In the genomic region with DNA sequence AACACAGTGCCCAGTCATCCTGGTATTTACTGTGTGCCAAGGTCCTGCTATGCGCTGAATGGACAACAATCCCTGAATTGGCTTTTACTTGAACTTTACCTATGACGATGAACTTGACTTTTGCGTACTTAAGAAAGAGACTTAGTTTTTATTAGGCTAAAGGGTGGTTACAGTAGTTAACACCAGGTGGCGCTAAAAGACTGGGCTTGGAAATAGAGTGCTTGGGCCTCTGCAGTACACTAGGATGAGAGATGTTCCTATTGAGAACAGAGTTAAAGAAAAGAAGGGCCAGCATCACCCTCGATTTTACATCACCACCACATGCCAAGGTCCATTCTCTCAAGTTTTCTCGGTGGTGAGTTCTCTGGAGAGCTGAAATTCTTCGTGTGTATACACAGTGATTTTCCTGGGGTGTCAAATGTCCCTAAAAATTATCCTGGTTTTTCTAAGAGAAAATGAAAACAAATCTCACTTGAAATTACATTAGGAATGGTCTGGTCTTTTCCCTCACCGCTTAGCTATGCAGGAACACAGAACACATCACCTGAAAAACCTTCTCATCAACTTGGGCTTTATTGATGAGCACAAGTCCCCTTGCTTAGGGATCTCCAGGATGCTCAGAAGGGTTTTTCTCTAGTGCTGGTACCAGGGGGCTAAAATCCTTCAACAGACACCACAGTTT, we compare ENCODE assay signal across 9 mouse cellular contexts.
A peak's percentile ranks its signal among the peaks of the same experiment; 100 is the strongest.
DNase-seq lines count a peak whose midpoint lies in the region; ATAC-seq and TF ChIP-seq lines count a peak whose summit lies in the region.
"Had no signal": no experiment of that assay in that cellular context is flagged by ENCODE, and none has a peak within 500 bp of the region (broad histone marks: within the 10 kb centered on the region; RNA-seq: fewer than 3 reads in every experiment).

No protein-coding gene starts in this region.

- no peak overlapping the region for H3K4me2 ChIP-seq in CH12.LX (ENCODE audit: insufficient read depth, low read depth, poor library complexity, severe bottlenecking)
- H3K4me2 ChIP-seq in kidney, embryonic 15.5 days = no peak overlapping the region
- H3K4me2 ChIP-seq in limb, embryonic 11.5 days (ENCODE audit: low read depth, severe bottlenecking) = no peak overlapping the region
- H3K4me2 ChIP-seq in neural tube, embryonic 14.5 days (ENCODE audit: low read depth, low read length) = no peak overlapping the region
- H3K4me2 ChIP-seq: heart, embryonic 13.5 days had no signal

- H3K4me3 ChIP-seq in CH12.LX (replicated peaks in 1 of 3; ENCODE audit: low read depth in 2 of 3, low read length in 2 of 3, poor library complexity in 1 of 3) = no peak overlapping the region
- no peak overlapping the region for H3K4me3 ChIP-seq in cortical plate, adult 2 months (ENCODE audit: insufficient read depth, low read length)
- no peak overlapping the region for H3K4me3 ChIP-seq in kidney, embryonic 15.5 days (replicated peaks)
- no peak overlapping the region for H3K4me3 ChIP-seq in limb, embryonic 11.5 days (ENCODE audit: low read depth, low read length)
- H3K4me3 ChIP-seq in neural tube, embryonic 14.5 days (ENCODE audit: low read depth, low read length) = no peak overlapping the region
- H3K4me3 ChIP-seq: heart, embryonic 13.5 days had no signal

- peak; percentile 72 for DNase-seq in CH12.LX (ENCODE audit: extremely low read depth)
- peak; percentile 28 for DNase-seq in WW6 (ENCODE audit: low read depth, low spot score)
- DNase-seq in limb, embryonic 11.5 days (ENCODE audit: low spot score) = peak; percentile 63

- H3K36me3 ChIP-seq in CH12.LX (replicated peaks in 1 of 2; ENCODE audit: control insufficient read depth in 1 of 2, insufficient read depth in 1 of 2, low read length in 1 of 2) = no peaks in the 10 kb centered on the region
- no peaks in the 10 kb centered on the region for H3K36me3 ChIP-seq in kidney, embryonic 15.5 days
- H3K36me3 ChIP-seq in limb, embryonic 11.5 days (ENCODE audit: control insufficient read depth, insufficient read depth, low read length) = no peaks in the 10 kb centered on the region
- H3K36me3 ChIP-seq in neural tube, embryonic 14.5 days (ENCODE audit: control insufficient read depth, insufficient read depth, low read length) = no peaks in the 10 kb centered on the region
- H3K36me3 ChIP-seq: heart, embryonic 13.5 days had no signal

- peak; percentile 79 for ATAC-seq in granulocyte monocyte progenitor cell, adult 5-6 weeks (replicated peaks; ENCODE audit: poor library complexity, severe bottlenecking)
- peak; percentile 71; the same call in 1 of the 2 replicates for ATAC-seq in kidney, embryonic 15.5 days (replicated peaks; ENCODE audit: low FRiP score)
- no peak for ATAC-seq in limb, embryonic 11.5 days (ENCODE audit: insufficient number of reproducible peaks, low FRiP score, low TSS enrichment, low read depth)
- ATAC-seq in neural tube, embryonic 14.5 days (ENCODE audit: low read depth) = peak; percentile 93
- ATAC-seq in activated CD4-positive, CD25-positive, alpha-beta regulatory T cell, adult 4 months = no peak

- TF ChIP-seq RAD21 in CH12.LX (IDR thresholded peaks at IDR 0.05; ENCODE audit: low read depth, low read length) = peak; percentile 94

- H3K4me1 ChIP-seq in CH12.LX (ENCODE audit: control insufficient read depth in 1 of 2, insufficient read depth in 2 of 2) = peaks cover 0 to 10% of the 10 kb centered on the region in 2 experiments; a peak in 2 of 4 replicates
- peaks cover 3% of the 10 kb centered on the region; the same call in 1 of the 2 replicates for H3K4me1 ChIP-seq in cortical plate, adult 2 months (ENCODE audit: control insufficient read depth, insufficient read depth, low read length)
- H3K4me1 ChIP-seq in kidney, embryonic 15.5 days = no peaks in the 10 kb centered on the region
- H3K4me1 ChIP-seq in limb, embryonic 11.5 days (ENCODE audit: control insufficient read depth, insufficient read depth, low read length) = no peaks in the 10 kb centered on the region
- no peaks in the 10 kb centered on the region for H3K4me1 ChIP-seq in neural tube, embryonic 14.5 days (ENCODE audit: control insufficient read depth, insufficient read depth, low read length)
- H3K4me1 ChIP-seq: heart, embryonic 13.5 days had no signal

- in situ Hi-C loops in CH12.LX (cut with MboI; ENCODE audit: low pct_ligation_motif_present, low pct_unique_long_range_greater_than_20kb, low sequenced_read_pairs) = loop anchor here (25.0 kb wide), 1 partner anchor 755 kb away; no protein-coding TSS in a partner anchor

- peak; percentile 75 to 91 for TF ChIP-seq CTCF in CH12.LX (conservative IDR thresholded peaks at IDR 0.05 in 1 of 2, IDR thresholded peaks at IDR 0.05 in 1 of 2; ENCODE audit: low read depth in 2 of 2, low read length in 2 of 2)
- peak; percentile 77 for TF ChIP-seq CTCF in cortical plate, adult 2 months (IDR thresholded peaks at IDR 0.05; ENCODE audit: extremely low read depth, insufficient read depth, low read length)

- WGBS in kidney, embryonic 15.5 days = 32% methylated on average over 8 of the region's 8 CpGs
- WGBS in limb, embryonic 11.5 days = 34% methylated on average over 8 of the region's 8 CpGs
- WGBS in neural tube, embryonic 14.5 days = 33% methylated on average over 8 of the region's 8 CpGs

- no peak for TF ChIP-seq POLR2A in CH12.LX (IDR thresholded peaks at IDR 0.05; ENCODE audit: low read depth, low read length)
- no peak for TF ChIP-seq POLR2A in cortical plate, adult 2 months (IDR thresholded peaks at IDR 0.05; ENCODE audit: extremely low read depth, insufficient read depth, low read length)

- no peaks in the 10 kb centered on the region for H3K79me2 ChIP-seq in CH12.LX (replicated peaks; ENCODE audit: control insufficient read depth, extremely low read depth, insufficient read depth, poor library complexity, severe bottlenecking)

- no peak overlapping the region for H3K27ac ChIP-seq in CH12.LX (ENCODE audit: insufficient read depth, low read depth)
- no peak overlapping the region for H3K27ac ChIP-seq in cortical plate, adult 2 months (ENCODE audit: insufficient read depth, low read length)
- H3K27ac ChIP-seq in kidney, embryonic 15.5 days = no peak overlapping the region
- H3K27ac ChIP-seq in limb, embryonic 11.5 days (replicated peaks; ENCODE audit: low read depth, low read length) = no peak overlapping the region
- H3K27ac ChIP-seq in neural tube, embryonic 14.5 days (ENCODE audit: low read depth, low read length) = no peak overlapping the region
- H3K27ac ChIP-seq: heart, embryonic 13.5 days had no signal

- no peak for TF ChIP-seq EP300 in CH12.LX (IDR thresholded peaks at IDR 0.05; ENCODE audit: low read length)

- H3K27me3 ChIP-seq in CH12.LX (replicated peaks) = no peaks in the 10 kb centered on the region
- H3K27me3 ChIP-seq in kidney, embryonic 15.5 days = no peaks in the 10 kb centered on the region
- H3K27me3 ChIP-seq in limb, embryonic 11.5 days (ENCODE audit: control insufficient read depth, insufficient read depth, low read length) = no peaks in the 10 kb centered on the region
- H3K27me3 ChIP-seq in neural tube, embryonic 14.5 days (ENCODE audit: control insufficient read depth, insufficient read depth, low read length) = no peaks in the 10 kb centered on the region
- H3K27me3 ChIP-seq: heart, embryonic 13.5 days had no signal

- dilution Hi-C loops in CH12.LX (cut with MboI; ENCODE audit: extremely low pct_ligation_motif_present, extremely low pct_unique_long_range_greater_than_20kb, low sequenced_read_pairs) = no loop called here

- H3K9me3 ChIP-seq in CH12.LX (replicated peaks; ENCODE audit: low read length) = no peaks in the 10 kb centered on the region
- no peaks in the 10 kb centered on the region; the same call in 1 of the 2 replicates for H3K9me3 ChIP-seq in kidney, embryonic 15.5 days (replicated peaks)
- H3K9me3 ChIP-seq in limb, embryonic 11.5 days (ENCODE audit: control insufficient read depth, low read length) = no peaks in the 10 kb centered on the region
- no peaks in the 10 kb centered on the region for H3K9me3 ChIP-seq in neural tube, embryonic 14.5 days (ENCODE audit: control insufficient read depth, low read length)

- H3K9ac ChIP-seq in CH12.LX (ENCODE audit: insufficient read depth, low read depth) = no peak overlapping the region
- no peak overlapping the region for H3K9ac ChIP-seq in kidney, embryonic 15.5 days
- H3K9ac ChIP-seq in limb, embryonic 11.5 days (ENCODE audit: low read length) = no peak overlapping the region
- H3K9ac ChIP-seq in neural tube, embryonic 14.5 days (replicated peaks; ENCODE audit: low read depth, low read length) = no peak overlapping the region
- H3K9ac ChIP-seq: heart, embryonic 13.5 days had no signal

TF ChIP-seq in CH12.LX, 34 proteins besides CTCF, POLR2A, EP300 and RAD21:
- TF ChIP-seq SMC3 (IDR thresholded peaks at IDR 0.05; ENCODE audit: low read depth, low read length) (peak; percentile 91), ZC3H11A (IDR thresholded peaks at IDR 0.05; ENCODE audit: low read depth, low read length) (peak; percentile 59), USF1 (IDR thresholded peaks at IDR 0.05; ENCODE audit: low read depth, low read length) (no peak)

Comparison
In these comparisons a context has a peak if more than half of its experiments do, and no peak if none do; other contexts are left out.
1. ATAC-seq: peak in granulocyte monocyte progenitor cell, adult 5-6 weeks (single experiment), kidney, embryonic 15.5 days (single experiment) and neural tube, embryonic 14.5 days (single experiment); none in limb, embryonic 11.5 days (single experiment) and activated CD4-positive, CD25-positive, alpha-beta regulatory T cell, adult 4 months (single experiment).
2. Peak in every context shown above with its lines, with median percentiles within 50 percentile points of each other: DNase-seq.